Mouse (Mus musculus): ENCODE data around the gene Mamdc2. TPM values are rescaled to one million over a fixed set of nuclear protein-coding genes. Genes with fewer than 3 reads are reported as not detected.

Mamdc2 gene
- polyA plus RNA-seq, 1 experiment from 2014 or later: 1.3 TPM

- H3K9ac ChIP-seq: no peak overlapping the region
These were observed 30.8 kb upstream of the Mamdc2 start for GRCm38 (mm10) chr19:23478895-23479596.

GRCm38 (mm10) chr19:23477826-23478225, 29.6 kb upstream of the Mamdc2 start:
- Histone ChIP-seq H3K4me1 (no peaks in the 10 kb centered on the region), H3K36me3 (no peaks in the 10 kb centered on the region), H3K9ac (no peak overlapping the region), H3K4me3 (no peak overlapping the region), H3K4me2 (replicated peaks) (no peak overlapping the region), H3K27me3 (no peaks in the 10 kb centered on the region), H3K27ac (no peak overlapping the region), H3K9me3 (replicated peaks) (no peaks in the 10 kb centered on the region)
- WGBS: 91% methylated on average over 6 of the region's 6 CpGs
- no peak for ATAC-seq (ENCODE audit: low FRiP score)

More at GRCm38 (mm10) chr19:23478895-23479596, 30.8 kb upstream of the Mamdc2 start:
- Histone ChIP-seq H3K27ac (no peak overlapping the region), H3K4me2 (replicated peaks) (no peak overlapping the region), H3K36me3 (no peaks in the 10 kb centered on the region), H3K4me3 (no peak overlapping the region), H3K27me3 (no peaks in the 10 kb centered on the region), H3K9me3 (replicated peaks) (no peaks in the 10 kb centered on the region), H3K4me1 (no peaks in the 10 kb centered on the region)
- 19% methylated on average over 10 of the region's 10 CpGs for WGBS
- ATAC-seq (ENCODE audit: low FRiP score): no peak

GRCm38 (mm10) chr19:23467866-23468265, 19.6 kb upstream of the Mamdc2 start:
- Histone ChIP-seq H3K4me2 (replicated peaks) (no peak overlapping the region), H3K4me3 (no peak overlapping the region), H3K27me3 (no peaks in the 10 kb centered on the region), H3K4me1 (peaks cover 3% of the 10 kb centered on the region), H3K9me3 (replicated peaks) (no peaks in the 10 kb centered on the region), H3K9ac (no peak overlapping the region), H3K36me3 (no peaks in the 10 kb centered on the region), H3K27ac (no peak overlapping the region)
- no peak for ATAC-seq (ENCODE audit: low FRiP score)
- WGBS: 17% methylated on average over 1 of the region's 1 CpGs

- Histone ChIP-seq H3K9ac (no peak overlapping the region), H3K27me3 (no peaks in the 10 kb centered on the region), H3K4me2 (replicated peaks) (no peak overlapping the region), H3K36me3 (no peaks in the 10 kb centered on the region), H3K4me1 (peaks cover 3% of the 10 kb centered on the region), H3K9me3 (replicated peaks) (no peaks in the 10 kb centered on the region), H3K27ac (no peak overlapping the region), H3K4me3 (no peak overlapping the region)
- ATAC-seq (ENCODE audit: low FRiP score): no peak
- WGBS: 63% methylated on average over 2 of the region's 2 CpGs
These were observed 18.8 kb upstream of the Mamdc2 start for GRCm38 (mm10) chr19:23467011-23467410.

- H3K27ac ChIP-seq: no peak overlapping the region
- H3K4me3 ChIP-seq: no peak overlapping the region
- H3K4me2 ChIP-seq (replicated peaks): no peak overlapping the region
- H3K4me1 ChIP-seq: no peaks in the 10 kb centered on the region
- ATAC-seq (ENCODE audit: low FRiP score): no peak
- 34% methylated on average over 4 of the region's 4 CpGs for WGBS
- H3K9ac ChIP-seq: no peak overlapping the region
- H3K36me3 ChIP-seq: no peaks in the 10 kb centered on the region
- H3K27me3 ChIP-seq: no peaks in the 10 kb centered on the region
- H3K9me3 ChIP-seq (replicated peaks): no peaks in the 10 kb centered on the region
These were observed 9.2 kb upstream of the Mamdc2 start for GRCm38 (mm10) chr19:23457492-23457891.

GRCm38 (mm10) chr19:23451361-23451760, 3.1 kb upstream of the Mamdc2 start:
- 71% methylated on average over 4 of the region's 4 CpGs for WGBS
- no peak for ATAC-seq (ENCODE audit: low FRiP score)
- Histone ChIP-seq H3K4me3 (no peak overlapping the region), H3K27me3 (no peaks in the 10 kb centered on the region), H3K9ac (no peak overlapping the region), H3K4me2 (replicated peaks) (no peak overlapping the region), H3K4me1 (peaks cover 16% of the 10 kb centered on the region; the same call in 1 of the 2 replicates), H3K36me3 (no peaks in the 10 kb centered on the region), H3K27ac (no peak overlapping the region), H3K9me3 (replicated peaks) (no peaks in the 10 kb centered on the region)

GRCm38 (mm10) chr19:23447221-23447987, 838 bp downstream of the Mamdc2 start:
- H3K27me3 ChIP-seq: no peaks in the 10 kb centered on the region
- ATAC-seq (ENCODE audit: low FRiP score): peak; percentile 61
- peak overlapping the region; percentile 42 for H3K9ac ChIP-seq
- no peaks in the 10 kb centered on the region for H3K9me3 ChIP-seq (replicated peaks)
- H3K4me1 ChIP-seq: peaks cover 21% of the 10 kb centered on the region
- H3K4me3 ChIP-seq: peak overlapping the region; percentile 35
- 1% methylated on average over 23 of the region's 23 CpGs for WGBS
- H3K36me3 ChIP-seq: no peaks in the 10 kb centered on the region
- no peak overlapping the region for H3K27ac ChIP-seq
- peak overlapping the region; percentile 89 for H3K4me2 ChIP-seq (replicated peaks)

- H3K36me3 ChIP-seq: no peaks in the 10 kb centered on the region
These were observed 3.1 kb downstream of the Mamdc2 start for GRCm38 (mm10) chr19:23444910-23445845.

GRCm38 (mm10) chr19:23435731-23436130, 12.5 kb downstream of the Mamdc2 start:
- 78% methylated on average over 4 of the region's 4 CpGs for WGBS
- H3K36me3 ChIP-seq: no peaks in the 10 kb centered on the region
- no peaks in the 10 kb centered on the region for H3K9me3 ChIP-seq (replicated peaks)
- ATAC-seq (ENCODE audit: low FRiP score): no peak
- no peak overlapping the region for H3K4me2 ChIP-seq (replicated peaks)
- H3K9ac ChIP-seq: no peak overlapping the region
- no peaks in the 10 kb centered on the region for H3K27me3 ChIP-seq
- H3K27ac ChIP-seq: no peak overlapping the region
- no peaks in the 10 kb centered on the region for H3K4me1 ChIP-seq
- H3K4me3 ChIP-seq: no peak overlapping the region

More at GRCm38 (mm10) chr19:23444910-23445845, 3.1 kb downstream of the Mamdc2 start:
- H3K27me3 ChIP-seq: no peaks in the 10 kb centered on the region
- WGBS: 59% methylated on average over 7 of the region's 7 CpGs
- no peak overlapping the region for H3K9ac ChIP-seq
- H3K27ac ChIP-seq: no peak overlapping the region
- ATAC-seq (ENCODE audit: low FRiP score): no peak
- H3K4me3 ChIP-seq: no peak overlapping the region
- H3K4me2 ChIP-seq (replicated peaks): no peak overlapping the region
- H3K9me3 ChIP-seq (replicated peaks): no peaks in the 10 kb centered on the region
- peaks cover 21% of the 10 kb centered on the region for H3K4me1 ChIP-seq

GRCm38 (mm10) chr19:23434433-23434832, 13.8 kb downstream of the Mamdc2 start:
- H3K27ac ChIP-seq: no peak overlapping the region
- H3K4me1 ChIP-seq: no peaks in the 10 kb centered on the region
- WGBS: 90% methylated on average over 11 of the region's 11 CpGs
- no peak overlapping the region for H3K4me2 ChIP-seq (replicated peaks)
- no peak for ATAC-seq (ENCODE audit: low FRiP score)
- H3K4me3 ChIP-seq: no peak overlapping the region
- H3K27me3 ChIP-seq: no peaks in the 10 kb centered on the region
- no peaks in the 10 kb centered on the region for H3K9me3 ChIP-seq (replicated peaks)
- no peak overlapping the region for H3K9ac ChIP-seq
- no peaks in the 10 kb centered on the region for H3K36me3 ChIP-seq

GRCm38 (mm10) chr19:23417668-23418067, 30.6 kb downstream of the Mamdc2 start:
- H3K4me1 ChIP-seq: no peaks in the 10 kb centered on the region
- H3K4me2 ChIP-seq (replicated peaks): no peak overlapping the region
- no peak overlapping the region for H3K9ac ChIP-seq
- no peak overlapping the region for H3K27ac ChIP-seq
- H3K27me3 ChIP-seq: no peaks in the 10 kb centered on the region
- no peak overlapping the region for H3K4me3 ChIP-seq
- WGBS: 78% methylated on average over 1 of the region's 1 CpGs
- H3K36me3 ChIP-seq: no peaks in the 10 kb centered on the region
- H3K9me3 ChIP-seq (replicated peaks): no peaks in the 10 kb centered on the region
- ATAC-seq (ENCODE audit: low FRiP score): no peak

- Histone ChIP-seq H3K4me1 (no peaks in the 10 kb centered on the region), H3K9me3 (replicated peaks) (no peaks in the 10 kb centered on the region), H3K4me3 (no peak overlapping the region), H3K27me3 (no peaks in the 10 kb centered on the region), H3K36me3 (no peaks in the 10 kb centered on the region), H3K9ac (no peak overlapping the region), H3K27ac (no peak overlapping the region), H3K4me2 (replicated peaks) (no peak overlapping the region)
- ATAC-seq (ENCODE audit: low FRiP score): no peak
- WGBS: 91% methylated on average over 5 of the region's 5 CpGs
These were observed 37.4 kb downstream of the Mamdc2 start for GRCm38 (mm10) chr19:23410800-23411199.
